Mouse (Mus musculus): ENCODE data around the gene Fam178b.
A peak's percentile ranks its signal among the peaks of the same experiment; 100 is the strongest.
"Not testable (repeated sequence)": the region's sequence is repeated elsewhere in the genome, so short reads cannot be mapped to it uniquely, and the experiment has no call there.

Fam178b gene

GRCm38 (mm10) chr1:36545845-36546600 is 137.0 kb downstream of the Fam178b start:
- DNase-seq (ENCODE audit: low spot score): no peak

- DNase-seq (ENCODE audit: low spot score): no peak
Measured at GRCm38 (mm10) chr1:36545382-36545781, 137.6 kb downstream of the Fam178b start.

GRCm38 (mm10) chr1:36542925-36543324 is 140.1 kb downstream of the Fam178b start:
- no peak for DNase-seq (ENCODE audit: low spot score)

- no peak for DNase-seq (ENCODE audit: low spot score)
Measured at GRCm38 (mm10) chr1:36541844-36542243, 141.1 kb downstream of the Fam178b start.

GRCm38 (mm10) chr1:36540807-36541206 is 142.2 kb downstream of the Fam178b start:
- no peak for DNase-seq (ENCODE audit: low spot score)

GRCm38 (mm10) chr1:36540132-36540531 is 142.9 kb downstream of the Fam178b start:
- DNase-seq (ENCODE audit: low spot score): no peak

- DNase-seq (ENCODE audit: low spot score): peak; percentile 92
Measured at GRCm38 (mm10) chr1:36539186-36539585, 143.8 kb downstream of the Fam178b start, which contains the start of gene Gm42417. Gene Gm42417, minus strand, starts transcription at chr1:36539429.

- peak; percentile 54 for DNase-seq (ENCODE audit: low spot score)
Measured at GRCm38 (mm10) chr1:36538727-36539126, 144.3 kb downstream of the Fam178b start.

GRCm38 (mm10) chr1:36536783-36537182 is 146.2 kb downstream of the Fam178b start, which contains the start of gene Ankrd23:
Gene Ankrd23, minus strand, starts transcription at chr1:36536883.
- not testable (repeated sequence) for DNase-seq (ENCODE audit: low spot score)

- DNase-seq (ENCODE audit: low spot score): no peak
Measured at GRCm38 (mm10) chr1:36536397-36536728, 146.6 kb downstream of the Fam178b start.

GRCm38 (mm10) chr1:36535477-36536396 is 147.2 kb downstream of the Fam178b start:
- peak; percentile 68 for DNase-seq (ENCODE audit: low spot score)

GRCm38 (mm10) chr1:36534595-36535058 is 148.4 kb downstream of the Fam178b start:
- peak; percentile 55 for DNase-seq (ENCODE audit: low spot score)

- no peak for DNase-seq (ENCODE audit: low spot score)
Measured at GRCm38 (mm10) chr1:36533546-36533945, 149.4 kb downstream of the Fam178b start.

- no peak for DNase-seq (ENCODE audit: low spot score)
Measured at GRCm38 (mm10) chr1:36531461-36531860, 151.5 kb downstream of the Fam178b start.

GRCm38 (mm10) chr1:36530962-36531361 is 152.0 kb downstream of the Fam178b start:
- DNase-seq (ENCODE audit: low spot score): no peak

- peak; percentile 51 for DNase-seq (ENCODE audit: low spot score)
Measured at GRCm38 (mm10) chr1:36530485-36530884, 152.5 kb downstream of the Fam178b start.

GRCm38 (mm10) chr1:36529875-36530274 is 153.1 kb downstream of the Fam178b start:
- no peak for DNase-seq (ENCODE audit: low spot score)

GRCm38 (mm10) chr1:36529274-36529673 is 153.7 kb downstream of the Fam178b start:
- DNase-seq (ENCODE audit: low spot score): no peak

- DNase-seq (ENCODE audit: low spot score): peak; percentile 69
Measured at GRCm38 (mm10) chr1:36528351-36528750, 154.6 kb downstream of the Fam178b start.

- DNase-seq (ENCODE audit: low spot score): no peak
Measured at GRCm38 (mm10) chr1:36526903-36527302, 156.1 kb downstream of the Fam178b start.

- DNase-seq (ENCODE audit: low spot score): no peak
Measured at GRCm38 (mm10) chr1:36525774-36526173, 157.2 kb downstream of the Fam178b start.

- DNase-seq (ENCODE audit: low spot score): no peak
Measured at GRCm38 (mm10) chr1:36524058-36524457, 158.9 kb downstream of the Fam178b start.

Measured in MN1 (cell line).